Mouse (Mus musculus): Measurements from ENCODE around the gene Dpep1.

GRCm38 (mm10) chr8:123242107-123242923 lies 56.3 kb downstream of the Dpep1 start:
- TF ChIP-seq CTCF (IDR thresholded peaks at IDR 0.05; ENCODE audit: control insufficient read depth, insufficient read depth, insufficient read length) (no peak), CEBPB (IDR thresholded peaks at IDR 0.05; ENCODE audit: low read depth) (no peak), FOSL1 (IDR thresholded peaks at IDR 0.05; ENCODE audit: insufficient read depth, low read length, poor library complexity, severe bottlenecking) (no peak), MYOG (IDR thresholded peaks at IDR 0.05; ENCODE audit: control insufficient read depth, extremely low read depth, insufficient read length) (no peak)

Data from C2C12 (cell line).